Mouse (Mus musculus): ENCODE results near the gene Inca1. TPM values are rescaled to one million over a fixed set of nuclear protein-coding genes. Genes with fewer than 3 reads are reported as not detected.
A peak's percentile ranks its signal among the peaks of the same experiment; 100 is the strongest.

Gene Inca1
- polyA plus RNA-seq, 1 experiment from 2014 or later = 0.63 TPM

- ATAC-seq (ENCODE audit: low FRiP score) = no peak
- Histone ChIP-seq H3K4me2 (replicated peaks; ENCODE audit: low read depth, low read length) (no peak overlapping the region), H3K9me3 (ENCODE audit: control insufficient read depth, low read length) (no peaks in the 10 kb centered on the region), H3K36me3 (ENCODE audit: control insufficient read depth, insufficient read depth, low read length) (peaks cover 4% of the 10 kb centered on the region), H3K9ac (ENCODE audit: low read depth, low read length) (no peak overlapping the region), H3K27ac (ENCODE audit: low read depth, low read length) (no peak overlapping the region), H3K27me3 (ENCODE audit: control insufficient read depth, insufficient read depth, low read length) (no peaks in the 10 kb centered on the region), H3K4me3 (ENCODE audit: low read depth, low read length) (no peak overlapping the region), H3K4me1 (replicated peaks; ENCODE audit: control insufficient read depth, insufficient read depth, low read length) (0 out of 2 replicates have a peak, but pooled peaks cover 5% of the 10 kb centered on the region)
- 88% methylated on average over 8 of the region's 8 CpGs for WGBS
- DNase-seq (ENCODE audit: low spot score) = no peak
Measured at GRCm38 (mm10) chr11:70660571-70660970, 39.4 kb downstream of the Inca1 start.

GRCm38 (mm10) chr11:70658942-70659341 is 41.0 kb downstream of the Inca1 start:
- DNase-seq (ENCODE audit: low spot score) = no peak
- Histone ChIP-seq H3K4me1 (replicated peaks; ENCODE audit: control insufficient read depth, insufficient read depth, low read length) (0 out of 2 replicates have a peak, but pooled peaks cover 5% of the 10 kb centered on the region), H3K9ac (ENCODE audit: low read depth, low read length) (no peak overlapping the region), H3K36me3 (ENCODE audit: control insufficient read depth, insufficient read depth, low read length) (no peaks in the 10 kb centered on the region; the same call in none of the 2 replicates), H3K4me3 (ENCODE audit: low read depth, low read length) (no peak overlapping the region), H3K4me2 (replicated peaks; ENCODE audit: low read depth, low read length) (no peak overlapping the region), H3K27me3 (ENCODE audit: control insufficient read depth, insufficient read depth, low read length) (no peaks in the 10 kb centered on the region), H3K27ac (ENCODE audit: low read depth, low read length) (no peak overlapping the region), H3K9me3 (ENCODE audit: control insufficient read depth, low read length) (no peaks in the 10 kb centered on the region)
- 74% methylated on average over 8 of the region's 8 CpGs for WGBS
- ATAC-seq (ENCODE audit: low FRiP score) = no peak

GRCm38 (mm10) chr11:70658521-70658920 is 41.4 kb downstream of the Inca1 start:
- H3K27me3 ChIP-seq (ENCODE audit: control insufficient read depth, insufficient read depth, low read length) = no peaks in the 10 kb centered on the region
- H3K4me3 ChIP-seq (ENCODE audit: low read depth, low read length) = no peak overlapping the region
- H3K9me3 ChIP-seq (ENCODE audit: control insufficient read depth, low read length) = no peaks in the 10 kb centered on the region
- H3K4me2 ChIP-seq (replicated peaks; ENCODE audit: low read depth, low read length) = no peak overlapping the region
- 0 out of 2 replicates have a peak, but pooled peaks cover 5% of the 10 kb centered on the region for H3K4me1 ChIP-seq (replicated peaks; ENCODE audit: control insufficient read depth, insufficient read depth, low read length)
- no peak for ATAC-seq (ENCODE audit: low FRiP score)
- no peaks in the 10 kb centered on the region; the same call in 1 of the 2 replicates for H3K36me3 ChIP-seq (ENCODE audit: control insufficient read depth, insufficient read depth, low read length)
- DNase-seq (ENCODE audit: low spot score) = no peak
- H3K27ac ChIP-seq (ENCODE audit: low read depth, low read length) = no peak overlapping the region
- H3K9ac ChIP-seq (ENCODE audit: low read depth, low read length) = no peak overlapping the region
- WGBS = 86% methylated on average over 5 of the region's 5 CpGs

DNA sequence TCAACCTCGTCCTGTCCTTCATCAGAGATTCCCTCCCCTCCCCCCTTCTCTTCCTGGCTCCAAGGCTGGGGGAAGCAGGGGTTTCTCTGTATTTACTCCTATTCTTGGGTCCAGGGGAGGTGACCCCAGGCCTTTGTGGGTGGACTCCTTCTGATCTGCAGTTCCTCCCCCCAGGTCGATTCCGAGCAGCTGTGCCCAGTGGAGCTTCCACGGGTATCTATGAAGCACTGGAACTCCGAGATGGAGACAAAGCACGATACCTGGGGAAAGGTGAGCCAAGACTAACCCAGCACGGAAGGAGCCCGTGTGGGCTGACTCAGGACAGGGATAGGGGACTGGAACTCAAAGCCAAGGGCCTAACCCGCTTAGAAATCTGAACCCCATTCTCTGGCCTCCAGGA is 42.0 kb downstream of the Inca1 start:
- 55% methylated on average over 9 of the region's 9 CpGs for WGBS
- no peak overlapping the region for H3K27ac ChIP-seq (ENCODE audit: low read depth, low read length)

GRCm38 (mm10) chr11:70657573-70657972 is 42.4 kb downstream of the Inca1 start:
- H3K36me3 ChIP-seq (ENCODE audit: control insufficient read depth, insufficient read depth, low read length) = no peaks in the 10 kb centered on the region; the same call in 1 of the 2 replicates
- ATAC-seq (ENCODE audit: low FRiP score) = no peak
- no peak overlapping the region for H3K9ac ChIP-seq (ENCODE audit: low read depth, low read length)
- H3K27ac ChIP-seq (ENCODE audit: low read depth, low read length) = no peak overlapping the region
- no peaks in the 10 kb centered on the region for H3K9me3 ChIP-seq (ENCODE audit: control insufficient read depth, low read length)
- no peak overlapping the region for H3K4me2 ChIP-seq (replicated peaks; ENCODE audit: low read depth, low read length)
- WGBS = 55% methylated on average over 6 of the region's 6 CpGs
- H3K27me3 ChIP-seq (ENCODE audit: control insufficient read depth, insufficient read depth, low read length) = no peaks in the 10 kb centered on the region
- no peak for DNase-seq (ENCODE audit: low spot score)
- 0 out of 2 replicates have a peak, but pooled peaks cover 7% of the 10 kb centered on the region for H3K4me1 ChIP-seq (replicated peaks; ENCODE audit: control insufficient read depth, insufficient read depth, low read length)
- no peak overlapping the region for H3K4me3 ChIP-seq (ENCODE audit: low read depth, low read length)

More for the DNA sequence above, 42.0 kb downstream of the Inca1 start:
- no peak overlapping the region for H3K4me2 ChIP-seq (replicated peaks; ENCODE audit: low read depth, low read length)
- H3K9ac ChIP-seq (ENCODE audit: low read depth, low read length) = no peak overlapping the region
- H3K4me1 ChIP-seq (replicated peaks; ENCODE audit: control insufficient read depth, insufficient read depth, low read length) = 0 out of 2 replicates have a peak, but pooled peaks cover 5% of the 10 kb centered on the region
- no peak overlapping the region for H3K4me3 ChIP-seq (ENCODE audit: low read depth, low read length)
- H3K9me3 ChIP-seq (ENCODE audit: control insufficient read depth, low read length) = no peaks in the 10 kb centered on the region
- H3K36me3 ChIP-seq (ENCODE audit: control insufficient read depth, insufficient read depth, low read length) = no peaks in the 10 kb centered on the region; the same call in 1 of the 2 replicates
- no peaks in the 10 kb centered on the region for H3K27me3 ChIP-seq (ENCODE audit: control insufficient read depth, insufficient read depth, low read length)
- DNase-seq (ENCODE audit: low spot score) (no peak), ATAC-seq (ENCODE audit: low FRiP score) (no peak)

- no peak for ATAC-seq (ENCODE audit: low FRiP score)
- Histone ChIP-seq H3K27me3 (ENCODE audit: control insufficient read depth, insufficient read depth, low read length) (no peaks in the 10 kb centered on the region), H3K4me2 (replicated peaks; ENCODE audit: low read depth, low read length) (peak within 1 kb of the TSS; percentile 84), H3K9me3 (ENCODE audit: control insufficient read depth, low read length) (no peaks in the 10 kb centered on the region), H3K27ac (ENCODE audit: low read depth, low read length) (peak within 1 kb of the TSS; percentile 96; the same call in 1 of the 2 replicates), H3K4me1 (replicated peaks; ENCODE audit: control insufficient read depth, insufficient read depth, low read length) (0 out of 2 replicates have a peak, but pooled peaks cover 10% of the 10 kb centered on the region), H3K4me3 (ENCODE audit: low read depth, low read length) (peak within 1 kb of the TSS; percentile 99), H3K9ac (ENCODE audit: low read depth, low read length) (peak within 1 kb of the TSS; percentile 97), H3K36me3 (ENCODE audit: control insufficient read depth, insufficient read depth, low read length) (no peaks in the 10 kb centered on the region; the same call in 1 of the 2 replicates)
- no peak for DNase-seq (ENCODE audit: low spot score)
- WGBS = 0% methylated on average over 3 of the region's 3 CpGs
Measured at GRCm38 (mm10) chr11:70656964-70657363, 43.0 kb downstream of the Inca1 start, which contains the start of gene Eno3. Eno3 (plus strand) TSS chr11:70657202.

- no peak for ATAC-seq (ENCODE audit: low FRiP score)
- Histone ChIP-seq H3K36me3 (ENCODE audit: control insufficient read depth, insufficient read depth, low read length) (no peaks in the 10 kb centered on the region; the same call in 1 of the 2 replicates), H3K9me3 (ENCODE audit: control insufficient read depth, low read length) (no peaks in the 10 kb centered on the region), H3K4me1 (replicated peaks; ENCODE audit: control insufficient read depth, insufficient read depth, low read length) (0 out of 2 replicates have a peak, but pooled peaks cover 12% of the 10 kb centered on the region), H3K4me2 (replicated peaks; ENCODE audit: low read depth, low read length) (peak overlapping the region; percentile 84), H3K4me3 (ENCODE audit: low read depth, low read length) (peak overlapping the region; percentile 99; the same call in 1 of the 2 replicates), H3K27me3 (ENCODE audit: control insufficient read depth, insufficient read depth, low read length) (no peaks in the 10 kb centered on the region), H3K27ac (ENCODE audit: low read depth, low read length) (peak overlapping the region; percentile 96; the same call in 1 of the 2 replicates), H3K9ac (ENCODE audit: low read depth, low read length) (peak overlapping the region; percentile 97)
- WGBS = 3% methylated on average over 16 of the region's 16 CpGs
- DNase-seq (ENCODE audit: low spot score) = peak; percentile 58
Measured at GRCm38 (mm10) chr11:70656456-70656927, 43.5 kb downstream of the Inca1 start.

DNA sequence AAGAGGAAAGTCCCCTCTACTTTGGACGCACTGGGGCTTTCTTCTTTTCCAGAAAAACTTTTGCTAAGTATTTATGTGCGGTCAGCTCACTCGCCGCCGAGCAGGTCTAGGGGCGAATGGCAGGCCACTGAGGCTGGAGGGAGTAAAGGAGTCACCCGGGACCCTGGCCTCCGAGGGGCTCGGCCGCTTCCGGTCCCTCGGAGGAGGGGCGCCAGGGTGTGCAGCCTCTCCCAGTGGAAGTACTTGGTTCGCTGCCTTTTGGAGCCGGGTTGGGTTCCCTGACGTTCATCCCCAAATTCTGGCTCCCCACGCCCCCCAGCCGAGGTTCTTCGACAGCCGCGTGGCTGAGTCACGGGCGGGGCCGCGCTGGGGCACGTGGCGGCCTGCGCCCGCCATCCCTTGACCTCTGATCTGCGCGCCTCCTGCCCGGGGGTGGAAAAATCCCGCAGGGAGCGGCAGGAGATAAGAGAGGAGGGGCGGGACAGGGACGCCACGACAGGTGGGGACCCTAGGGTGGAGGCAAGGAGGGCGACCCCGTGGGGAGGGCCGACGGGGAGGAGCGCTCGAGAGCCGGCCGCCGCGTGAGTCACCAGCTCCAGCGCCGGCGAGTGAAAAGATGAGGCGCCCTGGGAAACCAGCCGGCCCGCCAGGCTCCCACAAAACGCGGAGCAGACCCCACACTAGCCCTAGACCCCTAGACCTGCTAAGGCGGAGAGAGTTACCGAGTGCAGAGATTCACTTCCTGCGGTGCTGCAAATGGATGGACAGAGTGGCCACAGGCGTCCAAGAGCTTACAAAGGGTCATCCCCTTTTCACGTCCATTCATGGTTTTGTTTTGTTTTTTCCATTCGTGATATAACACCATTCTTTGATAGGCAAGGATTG is 44.1 kb downstream of the Inca1 start:
- DNase-seq (ENCODE audit: low spot score) (peak; percentile 74), ATAC-seq (ENCODE audit: low FRiP score) (peak; percentile 52)
- peak overlapping the region; percentile 97 for H3K9ac ChIP-seq (ENCODE audit: low read depth, low read length)
- 0 out of 2 replicates have a peak, but pooled peaks cover 12% of the 10 kb centered on the region for H3K4me1 ChIP-seq (replicated peaks; ENCODE audit: control insufficient read depth, insufficient read depth, low read length)
- H3K4me3 ChIP-seq (ENCODE audit: low read depth, low read length) = peak overlapping the region; percentile 99
- no peaks in the 10 kb centered on the region for H3K9me3 ChIP-seq (ENCODE audit: control insufficient read depth, low read length)
- WGBS = under 1% methylated on average over 59 of the region's 61 CpGs
- H3K4me2 ChIP-seq (replicated peaks; ENCODE audit: low read depth, low read length) = peak overlapping the region; percentile 84
- no peaks in the 10 kb centered on the region; the same call in 1 of the 2 replicates for H3K36me3 ChIP-seq (ENCODE audit: control insufficient read depth, insufficient read depth, low read length)
- H3K27ac ChIP-seq (ENCODE audit: low read depth, low read length) = peak overlapping the region; percentile 96
- H3K27me3 ChIP-seq (ENCODE audit: control insufficient read depth, insufficient read depth, low read length) = no peaks in the 10 kb centered on the region
